Mouse (Mus musculus) limb, embryonic 11.5 days (tissue): ENCODE data around the gene Col11a2. TPM values are rescaled to one million over a fixed set of nuclear protein-coding genes. Genes with fewer than 3 reads are reported as not detected.

Source experiments
- ATAC-seq: fragments of 200-750 bp; cut with Nextera tagmentation; 2 replicates; pipeline ENCODE4 v1.8.0; 2017; ENCODE audit warnings: low read depth; ENCODE audit not compliant: insufficient number of reproducible peaks, low FRiP score, low TSS enrichment
- DNase-seq: peaks from one replicate; pipeline ENCODE4 v3.0.0-alpha.2; 2015; ENCODE audit warnings: low spot score
- H3K27ac ChIP-seq: fragments of 300-500 bp; sonication (generic); replicated peaks from 2 replicates; pipeline ENCODE4 v1.5.1; 2014; ENCODE audit warnings: low read depth, mild to moderate bottlenecking, low read length
- H3K27me3 ChIP-seq: fragments of 300-500 bp; sonication (generic); 2 replicates; pipeline ENCODE4 v1.6.1; 2014; ENCODE audit warnings: mild to moderate bottlenecking, low read length, mixed read lengths; ENCODE audit not compliant: control insufficient read depth, insufficient read depth
- H3K36me3 ChIP-seq: fragments of 300-500 bp; sonication (generic); 2 replicates; pipeline ENCODE4 v1.6.1; 2014; ENCODE audit warnings: mild to moderate bottlenecking, low read length, moderate library complexity, mixed read lengths; ENCODE audit not compliant: control insufficient read depth, insufficient read depth
- H3K4me1 ChIP-seq: fragments of 300-500 bp; sonication (generic); 2 replicates; pipeline ENCODE4 v1.6.1; 2014; ENCODE audit warnings: low read length, mixed read lengths; ENCODE audit not compliant: control insufficient read depth, insufficient read depth
- H3K4me2 ChIP-seq: fragments of 300-500 bp; sonication (generic); 2 replicates; pipeline ENCODE4 v1.6.1; 2014; ENCODE audit warnings: low read depth, mild to moderate bottlenecking, moderate library complexity; ENCODE audit not compliant: severe bottlenecking
- H3K4me3 ChIP-seq: fragments of 300-500 bp; sonication (generic); 2 replicates; pipeline ENCODE4 v1.5.1; 2014; ENCODE audit warnings: low read depth, low read length
- H3K9ac ChIP-seq: fragments of 300-500 bp; sonication (generic); 2 replicates; pipeline ENCODE4 v1.6.1; 2014; ENCODE audit warnings: mild to moderate bottlenecking, low read length
- H3K9me3 ChIP-seq: fragments of 300-500 bp; sonication (generic); 2 replicates; pipeline ENCODE4 v1.6.1; 2016; ENCODE audit warnings: low read length; ENCODE audit not compliant: control insufficient read depth
- WGBS: fragments of 180-500 bp; shearing (Covaris S2); extraction: QIAGEN DNeasy Blood & Tissue Kit; methylation state at CpG from one replicate; pipeline ENCODE4 v1.1.7; 2014; 5-methylcytosine and 5-hydroxymethylcytosine counted together
- polyA plus RNA-seq: library from polyadenylated mRNA; unstranded; fragments of >200 nt; fragmentation: Nextera tagmentation; extraction: Ambion mirVana; gene quantifications from 2 replicates; pipeline ENCODE4 v1.2.1, GENCODE M21; 2014

The Col11a2 gene
- polyA plus RNA-seq, 1 experiment from 2014 or later: 5.0 TPM

DNA sequence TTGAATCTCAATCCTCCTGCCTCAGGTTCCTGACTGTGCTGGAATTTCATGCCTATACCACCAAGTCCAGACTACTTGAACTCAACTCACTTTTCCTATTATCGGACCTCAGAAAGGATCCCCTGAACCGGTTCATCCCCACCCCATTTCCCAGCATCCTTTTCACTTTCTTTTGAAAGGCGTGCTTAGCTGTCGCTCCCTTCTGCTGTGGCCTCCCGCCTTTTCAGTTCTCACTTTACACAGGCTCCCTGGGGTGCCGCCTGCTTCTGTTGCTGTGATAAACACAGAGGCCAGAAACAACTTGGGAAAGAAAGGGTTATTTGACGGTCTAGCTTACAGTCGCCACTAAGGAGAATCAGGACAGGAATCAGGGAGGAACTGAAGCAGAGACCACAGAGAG, 43.9 kb downstream of the Col11a2 start:
- H3K4me2 ChIP-seq: no peak overlapping the region
- H3K9me3 ChIP-seq: no peaks in the 10 kb centered on the region
- 8% methylated on average over 8 of the region's 8 CpGs for WGBS
- no peak for ATAC-seq
- H3K27ac ChIP-seq: no peak overlapping the region
- H3K27me3 ChIP-seq: no peaks in the 10 kb centered on the region
- H3K4me1 ChIP-seq: no peaks in the 10 kb centered on the region
- DNase-seq: no peak
- no peaks in the 10 kb centered on the region for H3K36me3 ChIP-seq
- H3K4me3 ChIP-seq: no peak overlapping the region
- no peak overlapping the region for H3K9ac ChIP-seq

GRCm38 (mm10) chr17:34087386-34087785, 48.1 kb downstream of the Col11a2 start:
- no peaks in the 10 kb centered on the region for H3K36me3 ChIP-seq
- no peaks in the 10 kb centered on the region for H3K27me3 ChIP-seq
- ATAC-seq: no peak
- no peak overlapping the region for H3K27ac ChIP-seq
- 52% methylated on average over 2 of the region's 2 CpGs for WGBS
- H3K9me3 ChIP-seq: no peaks in the 10 kb centered on the region
- no peak overlapping the region for H3K9ac ChIP-seq
- no peak for DNase-seq
- no peak overlapping the region for H3K4me2 ChIP-seq
- H3K4me1 ChIP-seq: no peaks in the 10 kb centered on the region
- no peak overlapping the region for H3K4me3 ChIP-seq

DNA sequence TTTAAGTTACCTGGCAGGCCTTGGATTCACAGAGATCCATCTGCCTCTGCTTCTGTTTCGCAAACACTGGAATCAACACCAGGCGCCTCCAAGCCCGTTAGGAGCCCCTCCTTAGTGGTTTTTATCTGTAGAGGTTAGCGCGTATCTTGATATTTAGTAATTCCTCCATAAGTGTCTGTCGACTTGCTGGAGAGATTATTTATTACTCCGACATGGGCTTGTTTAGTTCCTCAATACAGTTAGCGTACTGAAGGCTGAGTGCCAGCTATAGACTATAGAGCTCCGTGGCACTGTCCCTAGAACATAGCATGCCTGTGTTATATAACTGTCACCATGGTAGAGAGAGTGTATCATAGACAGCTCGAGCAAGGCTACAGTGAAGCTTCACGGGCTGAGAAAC, 48.9 kb downstream of the Col11a2 start:
- no peak overlapping the region for H3K4me2 ChIP-seq
- H3K9me3 ChIP-seq: no peaks in the 10 kb centered on the region
- no peak overlapping the region for H3K27ac ChIP-seq
- no peak for DNase-seq
- no peaks in the 10 kb centered on the region for H3K27me3 ChIP-seq
- H3K4me3 ChIP-seq: no peak overlapping the region
- no peak overlapping the region for H3K9ac ChIP-seq
- H3K36me3 ChIP-seq: no peaks in the 10 kb centered on the region
- WGBS: 87% methylated on average over 11 of the region's 11 CpGs
- 0 out of 2 replicates have a peak, but pooled peaks cover under 1% of the 10 kb centered on the region for H3K4me1 ChIP-seq
- ATAC-seq: no peak

- H3K9me3 ChIP-seq: no peaks in the 10 kb centered on the region
- H3K27ac ChIP-seq: no peak overlapping the region
- no peak overlapping the region for H3K9ac ChIP-seq
- no peak overlapping the region for H3K4me2 ChIP-seq
- 52% methylated on average over 7 of the region's 7 CpGs for WGBS
- 0 out of 2 replicates have a peak, but pooled peaks cover 5% of the 10 kb centered on the region for H3K4me1 ChIP-seq
- H3K4me3 ChIP-seq: no peak overlapping the region
- no peaks in the 10 kb centered on the region for H3K27me3 ChIP-seq
- ATAC-seq (no peak), DNase-seq (peak; percentile 49)
- no peaks in the 10 kb centered on the region for H3K36me3 ChIP-seq
Measured at GRCm38 (mm10) chr17:34090923-34091322, 51.7 kb downstream of the Col11a2 start.

- no peak within 1 kb of the TSS; the same call in 1 of the 2 replicates for H3K9ac ChIP-seq
- DNase-seq: no peak
- WGBS: 38% methylated on average over 11 of the region's 11 CpGs
- H3K4me2 ChIP-seq: no peak within 1 kb of the TSS
- no peak within 1 kb of the TSS for H3K4me3 ChIP-seq
- H3K27ac ChIP-seq: no peak within 1 kb of the TSS
- H3K27me3 ChIP-seq: no peaks in the 10 kb centered on the region
- 0 out of 2 replicates have a peak, but pooled peaks cover 5% of the 10 kb centered on the region for H3K4me1 ChIP-seq
- no peak for ATAC-seq
- H3K9me3 ChIP-seq: no peaks in the 10 kb centered on the region
- no peaks in the 10 kb centered on the region for H3K36me3 ChIP-seq
Measured at GRCm38 (mm10) chr17:34092197-34092875, 53.1 kb downstream of the Col11a2 start, which contains the start of gene H2-Oa. H2-Oa (plus strand) TSS chr17:34092340.

GRCm38 (mm10) chr17:34093199-34093874, 54.1 kb downstream of the Col11a2 start:
- Histone ChIP-seq H3K27ac (no peak overlapping the region), H3K4me3 (no peak overlapping the region), H3K27me3 (no peaks in the 10 kb centered on the region), H3K9ac (no peak overlapping the region), H3K4me1 (0 out of 2 replicates have a peak, but pooled peaks cover 5% of the 10 kb centered on the region), H3K36me3 (no peaks in the 10 kb centered on the region), H3K4me2 (no peak overlapping the region), H3K9me3 (no peaks in the 10 kb centered on the region)
- DNase-seq (peak; percentile 87), ATAC-seq (peak; percentile 85)
- WGBS: 28% methylated on average over 7 of the region's 7 CpGs

DNA sequence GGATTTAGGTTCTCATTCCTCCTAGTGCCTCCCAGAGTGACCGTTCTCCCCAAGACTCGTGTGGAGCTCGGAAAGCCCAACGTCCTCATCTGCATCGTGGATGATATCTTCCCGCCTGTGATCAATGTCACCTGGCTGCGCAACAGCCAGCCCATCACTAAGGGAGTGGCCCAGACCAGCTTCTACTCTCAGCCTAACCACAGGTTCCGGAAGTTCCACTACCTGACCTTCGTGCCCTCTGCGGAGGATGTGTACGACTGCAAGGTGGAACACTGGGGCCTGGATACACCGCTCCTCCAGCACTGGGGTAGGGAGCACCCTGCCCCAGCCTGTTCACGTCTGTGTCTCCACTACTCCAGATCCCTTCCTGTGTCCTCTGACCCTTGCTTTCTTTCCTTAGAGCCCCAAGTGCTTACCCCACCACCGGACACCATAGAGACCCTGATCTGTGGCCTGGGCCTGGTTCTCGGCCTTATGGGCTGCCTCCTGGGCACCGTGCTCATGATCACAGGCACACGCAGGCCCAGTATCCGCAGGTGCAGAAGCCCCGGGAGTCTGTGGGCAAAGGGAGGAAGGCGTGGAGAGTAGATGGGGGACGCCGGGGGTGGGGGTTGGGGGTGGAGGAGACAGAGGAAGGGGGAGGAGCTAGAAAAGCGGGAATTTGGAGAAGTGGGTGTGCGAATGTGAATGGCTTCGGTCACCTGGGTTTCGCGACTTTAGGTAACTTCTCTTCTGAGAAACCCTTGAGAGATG, 55.2 kb downstream of the Col11a2 start:
- Histone ChIP-seq H3K36me3 (no peaks in the 10 kb centered on the region), H3K27me3 (no peaks in the 10 kb centered on the region), H3K27ac (no peak overlapping the region), H3K9ac (no peak overlapping the region), H3K4me1 (0 out of 2 replicates have a peak, but pooled peaks cover 5% of the 10 kb centered on the region), H3K4me3 (no peak overlapping the region), H3K9me3 (no peaks in the 10 kb centered on the region), H3K4me2 (no peak overlapping the region)
- ATAC-seq (no peak), DNase-seq (no peak)
- 83% methylated on average over 27 of the region's 27 CpGs for WGBS

DNA sequence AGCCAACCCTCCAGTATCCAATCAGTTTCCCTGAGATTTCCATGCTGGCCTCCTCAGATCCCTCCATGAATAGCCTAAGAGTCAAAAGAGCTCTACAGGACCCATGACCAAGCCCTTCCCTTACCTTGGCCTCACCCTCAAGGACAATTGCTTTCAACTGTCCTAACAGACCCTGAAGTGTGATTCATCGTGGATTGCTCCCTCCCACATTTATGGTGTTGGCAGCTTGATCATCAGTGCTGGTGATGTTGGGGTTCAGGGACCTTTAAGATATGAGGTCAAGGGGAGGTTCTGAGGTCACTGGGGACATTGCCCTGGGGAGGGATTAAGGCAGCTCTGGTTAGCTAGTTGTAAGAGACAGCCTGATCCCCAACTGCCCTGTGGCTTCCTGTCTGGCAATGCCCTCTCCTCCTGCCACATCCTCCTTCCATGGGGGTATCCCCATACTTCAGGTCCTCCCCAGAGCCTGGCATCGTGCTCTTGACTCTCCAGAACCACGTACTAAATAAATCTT, 57.3 kb downstream of the Col11a2 start:
- Histone ChIP-seq H3K9me3 (no peaks in the 10 kb centered on the region), H3K27ac (no peak overlapping the region), H3K27me3 (no peaks in the 10 kb centered on the region), H3K9ac (no peak overlapping the region), H3K36me3 (no peaks in the 10 kb centered on the region), H3K4me2 (no peak overlapping the region), H3K4me3 (no peak overlapping the region), H3K4me1 (peaks cover 8% of the 10 kb centered on the region; the same call in 1 of the 2 replicates)
- no peak for DNase-seq
- WGBS: 75% methylated on average over 3 of the region's 3 CpGs
- no peak for ATAC-seq
